In genomic region chr6:29694375-29695289, GRCm38 (mm10) we compare ENCODE assay signal across 9 mouse cellular contexts. TPM values are rescaled to one million over a fixed set of nuclear protein-coding genes. Genes with fewer than 3 reads are reported as not detected.
DNase-seq lines count a peak whose midpoint lies in the region; ATAC-seq lines count a peak whose summit lies in the region.
"Had no signal": no experiment of that assay in that cellular context is flagged by ENCODE, and none has a peak within 500 bp of the region (broad histone marks: within the 10 kb centered on the region; RNA-seq: fewer than 3 reads in every experiment).

No protein-coding gene starts in this region.

- no peaks in the 10 kb centered on the region for H3K9me3 ChIP-seq in kidney, embryonic 14.5 days (ENCODE audit: control insufficient read depth, low read length)
- no peaks in the 10 kb centered on the region for H3K9me3 ChIP-seq in heart, embryonic 15.5 days (replicated peaks)
- no peaks in the 10 kb centered on the region for H3K9me3 ChIP-seq in liver, embryonic 15.5 days (replicated peaks)

- WGBS in kidney, embryonic 14.5 days: 4% methylated on average over 35 of the region's 35 CpGs
- whole genome bisulfite sequencing in heart, embryonic 15.5 days: 7% methylated on average over 35 of the region's 35 CpGs
- 2% methylated on average over 35 of the region's 35 CpGs for WGBS in liver, embryonic 15.5 days (ENCODE audit: insufficient replicate concordance)

- peak overlapping the region; percentile 77 for H3K4me3 ChIP-seq in kidney, embryonic 14.5 days (ENCODE audit: low read length)
- peak overlapping the region; percentile 76 for H3K4me3 ChIP-seq in heart, embryonic 15.5 days
- peak overlapping the region; percentile 96 for H3K4me3 ChIP-seq in liver, embryonic 15.5 days (replicated peaks)

- ATAC-seq in kidney, embryonic 14.5 days (ENCODE audit: low FRiP score, low TSS enrichment): peak; percentile 71
- 0 out of 2 replicates have a peak, but pooled peaks have one; percentile 6 for ATAC-seq in heart, embryonic 15.5 days (replicated peaks; ENCODE audit: insufficient number of reproducible peaks, insufficient read depth, low FRiP score, low read depth)
- ATAC-seq in liver, embryonic 15.5 days (ENCODE audit: insufficient read depth): no peak

- H3K4me1 ChIP-seq in kidney, embryonic 14.5 days (ENCODE audit: control insufficient read depth, insufficient read depth, low read length): peaks cover 11% of the 10 kb centered on the region; the same call in 1 of the 2 replicates
- peaks cover 13% of the 10 kb centered on the region for H3K4me1 ChIP-seq in heart, embryonic 15.5 days (replicated peaks)
- H3K4me1 ChIP-seq in liver, embryonic 15.5 days (replicated peaks): peaks cover 48% of the 10 kb centered on the region

- H3K36me3 ChIP-seq in kidney, embryonic 14.5 days (ENCODE audit: control insufficient read depth, insufficient read depth, low read length): no peaks in the 10 kb centered on the region
- H3K36me3 ChIP-seq in heart, embryonic 15.5 days: no peaks in the 10 kb centered on the region
- H3K36me3 ChIP-seq in liver, embryonic 15.5 days (replicated peaks): peaks cover 16% of the 10 kb centered on the region

- H3K27ac ChIP-seq in kidney, embryonic 14.5 days (ENCODE audit: low read depth, low read length): no peak overlapping the region
- no peak overlapping the region for H3K27ac ChIP-seq in heart, embryonic 15.5 days
- peak overlapping the region; percentile 96 for H3K27ac ChIP-seq in liver, embryonic 15.5 days (replicated peaks)
- H3K27ac ChIP-seq: macrophage had no signal

- peak overlapping the region; percentile 93 for H3K4me2 ChIP-seq in kidney, embryonic 14.5 days (replicated peaks; ENCODE audit: low read depth, low read length)
- H3K4me2 ChIP-seq in heart, embryonic 15.5 days: peak overlapping the region; percentile 98
- peak overlapping the region; percentile 86 for H3K4me2 ChIP-seq in liver, embryonic 15.5 days

- peak overlapping the region; percentile 76 for H3K9ac ChIP-seq in kidney, embryonic 14.5 days (ENCODE audit: low read depth, low read length)
- peak overlapping the region; percentile 76 for H3K9ac ChIP-seq in heart, embryonic 15.5 days
- H3K9ac ChIP-seq in liver, embryonic 15.5 days: peak overlapping the region; percentile 100

- no peak for DNase-seq in kidney, adult 9 months
- peak; percentile 11 for DNase-seq in Muller cell, postnatal 12 days (ENCODE audit: inconsistent ontology term)
- DNase-seq in gastrocnemius, adult 8-10 months (ENCODE audit: low spot score in 2 of 2): no peak
- DNase-seq in adrenal gland, adult 2 months: no peak
- no peak for DNase-seq in ovary, adult 18-20 months (ENCODE audit: low spot score)

- peaks cover 9% of the 10 kb centered on the region; the same call in 1 of the 2 replicates for H3K27me3 ChIP-seq in kidney, embryonic 14.5 days (ENCODE audit: control insufficient read depth, insufficient read depth, low read length)
- peaks cover 34% of the 10 kb centered on the region for H3K27me3 ChIP-seq in heart, embryonic 15.5 days
- H3K27me3 ChIP-seq in liver, embryonic 15.5 days: peaks cover 35% of the 10 kb centered on the region

RNA-seq across cellular contexts. Expression of gene Tspan33, which starts 0.6 kb away (rescaled TPM):
- 7.3 and 10.2 TPM in 2 replicates for polyA plus RNA-seq in kidney, embryonic 14.5 days (2014; fragmentation: Nextera tagmentation; extraction: Ambion mirVana)
- polyA plus RNA-seq in heart, embryonic 15.5 days (2015; fragmentation: Nextera tagmentation; extraction: Ambion mirVana): 3.8 and 5.9 TPM in 2 replicates
- 184 and 205 TPM in 2 replicates for polyA plus RNA-seq in liver, embryonic 15.5 days (2015; fragmentation: Nextera tagmentation; extraction: Ambion mirVana)
- 1 to 10 TPM; 1.7 to 2.7 (median 2.5) TPM for total RNA-seq in gastrocnemius, adult 8-10 months (2022)
- 1 to 10 TPM; 2.2 to 2.5 TPM for total RNA-seq in adrenal gland, adult 2 months (2021)
- polyA plus RNA-seq in adrenal gland, adult 2 months (2012; rRNA removed): 1.2 and 1.5 TPM in 2 replicates

RNA-seq across cellular contexts. Expression of gene Smo, which starts 40.7 kb away (rescaled TPM):
- polyA plus RNA-seq in kidney, embryonic 14.5 days (2014; fragmentation: Nextera tagmentation; extraction: Ambion mirVana): 53.4 and 70.4 TPM in 2 replicates
- polyA plus RNA-seq in heart, embryonic 15.5 days (2015; fragmentation: Nextera tagmentation; extraction: Ambion mirVana): 14.2 and 24.4 TPM in 2 replicates
- polyA plus RNA-seq in liver, embryonic 15.5 days (2015; fragmentation: Nextera tagmentation; extraction: Ambion mirVana): 3.2 and 3.6 TPM in 2 replicates
- total RNA-seq in gastrocnemius, adult 8-10 months (2022): 1 to 10 TPM; 1.7 to 3.1 (median 2.4) TPM
- 10 to 100 TPM; 41.3 to 46.1 TPM for total RNA-seq in adrenal gland, adult 2 months (2021)
- 72.3 and 74.7 TPM in 2 replicates for polyA plus RNA-seq in adrenal gland, adult 2 months (2012; rRNA removed)

Comparison
In these comparisons a context has a peak if more than half of its experiments do, and no peak if none do; other contexts are left out.
1. RNA of gene Tspan33, which starts 0.6 kb away (polyA plus RNA-seq): 184 to 205 TPM in liver, embryonic 15.5 days; 7.3 to 10.2 TPM in kidney, embryonic 14.5 days, 3.8 to 5.9 TPM in heart, embryonic 15.5 days and 1.2 to 1.5 TPM in adrenal gland, adult 2 months; every median in the first group is over 10 times any median in the second.
2. Peak in every context shown above with its lines, with median percentiles within 50 percentile points of each other: H3K4me2 ChIP-seq, H3K4me3 ChIP-seq and H3K9ac ChIP-seq.